Mouse (Mus musculus): ENCODE measurements around the gene Cap1. TPM values are rescaled to one million over a fixed set of nuclear protein-coding genes. Genes with fewer than 3 reads are reported as not detected.

The Cap1 gene
- polyA plus RNA-seq, 1 experiment from 2014 or later, result 76.7 TPM

- no peak overlapping the region for H3K9ac ChIP-seq (ENCODE audit: low read depth, low read length)
- H3K4me2 ChIP-seq (replicated peaks; ENCODE audit: low read depth, low read length), result no peak overlapping the region
- H3K27ac ChIP-seq (ENCODE audit: low read depth, low read length), result no peak overlapping the region
- ATAC-seq (ENCODE audit: low FRiP score, low TSS enrichment), result no peak
- H3K4me1 ChIP-seq (ENCODE audit: control insufficient read depth, insufficient read depth, low read length), result no peaks in the 10 kb centered on the region
- no peak overlapping the region for H3K4me3 ChIP-seq (ENCODE audit: low read length)
- no peaks in the 10 kb centered on the region for H3K27me3 ChIP-seq (ENCODE audit: control insufficient read depth, insufficient read depth, low read length)
- no peaks in the 10 kb centered on the region for H3K36me3 ChIP-seq (ENCODE audit: control insufficient read depth, insufficient read depth, low read length)
- 80% methylated on average over 7 of the region's 7 CpGs for WGBS
- H3K9me3 ChIP-seq (ENCODE audit: control insufficient read depth, low read length), result 0 out of 2 replicates have a peak, but pooled peaks cover 3% of the 10 kb centered on the region
Observed at GRCm38 (mm10) chr4:122914186-122914585, 28.3 kb upstream of the Cap1 start.

DNA sequence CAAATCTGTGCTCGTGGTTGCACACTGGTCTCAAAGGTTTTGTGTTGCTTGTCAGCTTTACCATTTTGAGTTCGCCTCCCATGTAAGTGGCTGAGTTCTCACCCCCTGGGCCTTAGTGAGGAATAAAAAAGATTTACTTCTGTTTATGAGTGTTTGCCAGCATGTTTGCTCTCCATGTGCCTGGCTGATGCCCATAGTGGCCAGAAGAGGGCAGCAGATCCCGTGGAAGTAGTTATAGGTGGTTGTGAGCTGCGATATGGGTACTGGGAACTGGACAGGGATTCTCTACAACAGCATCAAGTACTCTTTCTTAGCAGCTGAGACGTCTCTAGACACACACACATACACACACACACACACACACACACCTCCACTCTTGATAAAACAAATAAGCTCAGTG is 26.8 kb upstream of the Cap1 start:
- no peak overlapping the region for H3K4me2 ChIP-seq (replicated peaks; ENCODE audit: low read depth, low read length)
- H3K36me3 ChIP-seq (ENCODE audit: control insufficient read depth, insufficient read depth, low read length), result no peaks in the 10 kb centered on the region
- 73% methylated on average over 5 of the region's 5 CpGs for WGBS
- H3K4me1 ChIP-seq (ENCODE audit: control insufficient read depth, insufficient read depth, low read length), result no peaks in the 10 kb centered on the region
- no peak for ATAC-seq (ENCODE audit: low FRiP score, low TSS enrichment)
- H3K9ac ChIP-seq (ENCODE audit: low read depth, low read length), result no peak overlapping the region
- H3K27me3 ChIP-seq (ENCODE audit: control insufficient read depth, insufficient read depth, low read length), result no peaks in the 10 kb centered on the region
- 0 out of 2 replicates have a peak, but pooled peaks cover 3% of the 10 kb centered on the region for H3K9me3 ChIP-seq (ENCODE audit: control insufficient read depth, low read length)
- no peak overlapping the region for H3K27ac ChIP-seq (ENCODE audit: low read depth, low read length)
- H3K4me3 ChIP-seq (ENCODE audit: low read length), result no peak overlapping the region

DNA sequence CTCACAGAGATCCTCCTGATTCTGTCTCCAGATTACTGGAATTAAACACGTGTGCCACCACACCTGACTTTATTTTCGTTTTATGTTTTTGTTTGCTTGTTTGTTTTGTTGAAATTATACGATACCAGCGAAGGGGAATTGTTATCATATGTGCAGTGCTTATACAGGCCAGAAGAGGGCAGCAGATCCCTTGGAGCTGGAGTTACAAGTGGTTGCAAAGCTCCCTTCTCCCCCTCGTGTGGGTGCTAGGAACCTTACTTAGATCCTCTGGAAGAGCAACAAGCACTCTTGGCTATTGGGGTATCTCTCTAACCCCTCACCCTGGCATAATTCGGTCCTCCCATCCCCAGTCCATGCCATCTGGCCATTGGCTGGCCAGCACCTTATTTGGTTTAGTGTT is 24.7 kb upstream of the Cap1 start:
- Histone ChIP-seq H3K4me2 (replicated peaks; ENCODE audit: low read depth, low read length) (no peak overlapping the region), H3K36me3 (ENCODE audit: control insufficient read depth, insufficient read depth, low read length) (no peaks in the 10 kb centered on the region), H3K9ac (ENCODE audit: low read depth, low read length) (no peak overlapping the region), H3K27ac (ENCODE audit: low read depth, low read length) (no peak overlapping the region), H3K9me3 (ENCODE audit: control insufficient read depth, low read length) (0 out of 2 replicates have a peak, but pooled peaks cover 3% of the 10 kb centered on the region), H3K27me3 (ENCODE audit: control insufficient read depth, insufficient read depth, low read length) (no peaks in the 10 kb centered on the region), H3K4me1 (ENCODE audit: control insufficient read depth, insufficient read depth, low read length) (no peaks in the 10 kb centered on the region), H3K4me3 (ENCODE audit: low read length) (no peak overlapping the region)
- no peak for ATAC-seq (ENCODE audit: low FRiP score, low TSS enrichment)
- WGBS, result 51% methylated on average over 6 of the region's 6 CpGs

GRCm38 (mm10) chr4:122909572-122910189 is 23.8 kb upstream of the Cap1 start:
- Histone ChIP-seq H3K36me3 (ENCODE audit: control insufficient read depth, insufficient read depth, low read length) (no peaks in the 10 kb centered on the region), H3K4me2 (replicated peaks; ENCODE audit: low read depth, low read length) (no peak overlapping the region), H3K27me3 (ENCODE audit: control insufficient read depth, insufficient read depth, low read length) (no peaks in the 10 kb centered on the region), H3K4me3 (ENCODE audit: low read length) (no peak overlapping the region), H3K9ac (ENCODE audit: low read depth, low read length) (no peak overlapping the region), H3K4me1 (ENCODE audit: control insufficient read depth, insufficient read depth, low read length) (no peaks in the 10 kb centered on the region), H3K27ac (ENCODE audit: low read depth, low read length) (no peak overlapping the region), H3K9me3 (ENCODE audit: control insufficient read depth, low read length) (0 out of 2 replicates have a peak, but pooled peaks cover 3% of the 10 kb centered on the region)
- ATAC-seq (ENCODE audit: low FRiP score, low TSS enrichment), result no peak
- 51% methylated on average over 12 of the region's 12 CpGs for WGBS

- H3K36me3 ChIP-seq (ENCODE audit: control insufficient read depth, insufficient read depth, low read length), result no peaks in the 10 kb centered on the region
- H3K27me3 ChIP-seq (ENCODE audit: control insufficient read depth, insufficient read depth, low read length), result no peaks in the 10 kb centered on the region
- no peak overlapping the region for H3K9ac ChIP-seq (ENCODE audit: low read depth, low read length)
- ATAC-seq (ENCODE audit: low FRiP score, low TSS enrichment), result no peak
- H3K9me3 ChIP-seq (ENCODE audit: control insufficient read depth, low read length), result no peaks in the 10 kb centered on the region
- H3K4me2 ChIP-seq (replicated peaks; ENCODE audit: low read depth, low read length), result no peak overlapping the region
- WGBS, result 74% methylated on average over 10 of the region's 10 CpGs
- H3K4me1 ChIP-seq (ENCODE audit: control insufficient read depth, insufficient read depth, low read length), result no peaks in the 10 kb centered on the region
- H3K4me3 ChIP-seq (ENCODE audit: low read length), result no peak overlapping the region
- H3K27ac ChIP-seq (ENCODE audit: low read depth, low read length), result no peak overlapping the region
Observed at GRCm38 (mm10) chr4:122905359-122905758, 19.5 kb upstream of the Cap1 start.

DNA sequence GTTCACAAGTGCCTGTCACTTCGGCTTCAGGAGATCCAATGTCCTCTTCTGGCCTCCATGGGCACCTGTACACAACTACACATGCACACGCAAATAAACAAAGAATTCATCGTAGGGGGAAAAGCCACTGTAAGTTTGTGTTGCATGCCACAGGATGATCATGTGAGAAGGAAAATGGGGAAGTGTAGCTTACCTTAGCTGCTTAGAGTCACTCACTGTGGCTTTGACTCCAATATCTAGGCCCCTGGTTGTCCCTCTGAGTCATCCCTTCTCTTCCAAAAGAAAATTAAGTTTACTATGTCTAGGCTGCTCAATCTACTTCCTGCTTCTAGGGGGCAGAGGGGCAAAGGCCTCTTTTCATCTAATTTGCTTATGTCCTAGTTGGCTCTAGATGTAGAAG is 17.9 kb upstream of the Cap1 start:
- H3K4me2 ChIP-seq (replicated peaks; ENCODE audit: low read depth, low read length), result no peak overlapping the region
- no peaks in the 10 kb centered on the region for H3K9me3 ChIP-seq (ENCODE audit: control insufficient read depth, low read length)
- no peaks in the 10 kb centered on the region for H3K36me3 ChIP-seq (ENCODE audit: control insufficient read depth, insufficient read depth, low read length)
- WGBS, result 94% methylated on average over 3 of the region's 3 CpGs
- no peak overlapping the region for H3K27ac ChIP-seq (ENCODE audit: low read depth, low read length)
- no peak for ATAC-seq (ENCODE audit: low FRiP score, low TSS enrichment)
- no peaks in the 10 kb centered on the region for H3K4me1 ChIP-seq (ENCODE audit: control insufficient read depth, insufficient read depth, low read length)
- H3K4me3 ChIP-seq (ENCODE audit: low read length), result no peak overlapping the region
- no peak overlapping the region for H3K9ac ChIP-seq (ENCODE audit: low read depth, low read length)
- H3K27me3 ChIP-seq (ENCODE audit: control insufficient read depth, insufficient read depth, low read length), result no peaks in the 10 kb centered on the region

DNA sequence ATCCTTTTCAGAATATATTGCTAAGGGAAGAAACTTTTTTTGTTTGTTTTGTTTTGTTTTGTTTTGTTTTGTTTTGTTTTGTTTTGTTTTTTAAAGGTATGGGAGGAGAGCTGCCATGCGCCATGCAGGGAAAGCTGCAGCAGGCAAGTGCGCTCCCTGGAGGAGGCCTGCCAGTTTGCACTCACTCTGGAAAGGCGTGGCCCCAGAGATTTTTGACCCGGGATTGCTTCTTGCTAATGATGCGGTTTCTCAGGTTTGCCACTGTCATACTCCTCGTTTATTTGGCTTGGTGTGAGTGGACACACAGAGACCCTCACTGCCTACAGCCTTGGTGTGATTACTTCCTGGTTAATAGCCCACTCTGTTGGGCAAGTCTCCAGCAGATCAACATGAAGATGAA is 16.3 kb upstream of the Cap1 start:
- Histone ChIP-seq H3K9ac (ENCODE audit: low read depth, low read length) (no peak overlapping the region), H3K4me3 (ENCODE audit: low read length) (no peak overlapping the region), H3K4me1 (ENCODE audit: control insufficient read depth, insufficient read depth, low read length) (no peaks in the 10 kb centered on the region), H3K9me3 (ENCODE audit: control insufficient read depth, low read length) (no peaks in the 10 kb centered on the region), H3K27ac (ENCODE audit: low read depth, low read length) (no peak overlapping the region), H3K27me3 (ENCODE audit: control insufficient read depth, insufficient read depth, low read length) (no peaks in the 10 kb centered on the region), H3K36me3 (ENCODE audit: control insufficient read depth, insufficient read depth, low read length) (no peaks in the 10 kb centered on the region), H3K4me2 (replicated peaks; ENCODE audit: low read depth, low read length) (no peak overlapping the region)
- ATAC-seq (ENCODE audit: low FRiP score, low TSS enrichment), result no peak
- 22% methylated on average over 6 of the region's 6 CpGs for WGBS

DNA sequence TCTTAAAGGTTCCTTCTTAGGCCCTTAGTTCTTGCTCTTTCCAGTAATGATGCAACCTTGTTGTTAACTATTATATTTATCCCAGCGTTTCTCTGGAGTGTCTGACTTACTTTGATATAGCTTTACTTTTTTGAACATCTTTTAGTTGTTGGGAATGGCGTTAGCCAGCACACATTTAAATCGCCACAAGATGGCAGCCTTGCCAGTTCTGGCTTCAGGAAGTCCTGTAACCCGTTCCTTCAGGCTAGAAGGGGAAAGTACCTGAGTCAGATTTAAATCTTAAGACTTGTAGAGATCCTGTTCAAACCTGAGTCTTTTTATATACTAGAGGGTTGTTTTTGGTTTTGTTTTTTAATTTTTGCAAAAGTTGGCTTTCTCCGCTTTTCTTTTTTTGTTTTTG is 12.5 kb upstream of the Cap1 start:
- Histone ChIP-seq H3K4me1 (ENCODE audit: control insufficient read depth, insufficient read depth, low read length) (no peaks in the 10 kb centered on the region), H3K36me3 (ENCODE audit: control insufficient read depth, insufficient read depth, low read length) (no peaks in the 10 kb centered on the region), H3K4me2 (replicated peaks; ENCODE audit: low read depth, low read length) (no peak overlapping the region), H3K27me3 (ENCODE audit: control insufficient read depth, insufficient read depth, low read length) (no peaks in the 10 kb centered on the region), H3K4me3 (ENCODE audit: low read length) (no peak overlapping the region), H3K9me3 (ENCODE audit: control insufficient read depth, low read length) (no peaks in the 10 kb centered on the region), H3K9ac (ENCODE audit: low read depth, low read length) (no peak overlapping the region), H3K27ac (ENCODE audit: low read depth, low read length) (no peak overlapping the region)
- 0 out of 2 replicates have a peak, but pooled peaks have one; percentile 66 for ATAC-seq (ENCODE audit: low FRiP score, low TSS enrichment)
- 21% methylated on average over 5 of the region's 5 CpGs for WGBS

GRCm38 (mm10) chr4:122897750-122898149 is 11.9 kb upstream of the Cap1 start:
- Histone ChIP-seq H3K27me3 (ENCODE audit: control insufficient read depth, insufficient read depth, low read length) (no peaks in the 10 kb centered on the region), H3K9me3 (ENCODE audit: control insufficient read depth, low read length) (no peaks in the 10 kb centered on the region), H3K27ac (ENCODE audit: low read depth, low read length) (no peak overlapping the region), H3K4me1 (ENCODE audit: control insufficient read depth, insufficient read depth, low read length) (no peaks in the 10 kb centered on the region), H3K9ac (ENCODE audit: low read depth, low read length) (no peak overlapping the region), H3K4me2 (replicated peaks; ENCODE audit: low read depth, low read length) (no peak overlapping the region), H3K36me3 (ENCODE audit: control insufficient read depth, insufficient read depth, low read length) (no peaks in the 10 kb centered on the region), H3K4me3 (ENCODE audit: low read length) (no peak overlapping the region)
- WGBS, result 85% methylated on average over 4 of the region's 4 CpGs
- no peak for ATAC-seq (ENCODE audit: low FRiP score, low TSS enrichment)
